Mouse (Mus musculus) central nervous system, embryonic 14 days (tissue): ENCODE measurements around the gene Mpp5. TPM values are rescaled to one million over a fixed set of nuclear protein-coding genes. Genes with fewer than 3 reads are reported as not detected.

ENCODE experiments used
- polyA plus RNA-seq: library from polyadenylated mRNA; depleted of rRNA; stranded (reverse); fragments of >200 nt; gene quantifications from 2 replicates; pipeline ENCODE4 v1.2.3, GENCODE M21; 2012; rRNA removed

The Mpp5 gene
- 7.5 and 7.8 TPM in 2 replicates for polyA plus RNA-seq

DNA sequence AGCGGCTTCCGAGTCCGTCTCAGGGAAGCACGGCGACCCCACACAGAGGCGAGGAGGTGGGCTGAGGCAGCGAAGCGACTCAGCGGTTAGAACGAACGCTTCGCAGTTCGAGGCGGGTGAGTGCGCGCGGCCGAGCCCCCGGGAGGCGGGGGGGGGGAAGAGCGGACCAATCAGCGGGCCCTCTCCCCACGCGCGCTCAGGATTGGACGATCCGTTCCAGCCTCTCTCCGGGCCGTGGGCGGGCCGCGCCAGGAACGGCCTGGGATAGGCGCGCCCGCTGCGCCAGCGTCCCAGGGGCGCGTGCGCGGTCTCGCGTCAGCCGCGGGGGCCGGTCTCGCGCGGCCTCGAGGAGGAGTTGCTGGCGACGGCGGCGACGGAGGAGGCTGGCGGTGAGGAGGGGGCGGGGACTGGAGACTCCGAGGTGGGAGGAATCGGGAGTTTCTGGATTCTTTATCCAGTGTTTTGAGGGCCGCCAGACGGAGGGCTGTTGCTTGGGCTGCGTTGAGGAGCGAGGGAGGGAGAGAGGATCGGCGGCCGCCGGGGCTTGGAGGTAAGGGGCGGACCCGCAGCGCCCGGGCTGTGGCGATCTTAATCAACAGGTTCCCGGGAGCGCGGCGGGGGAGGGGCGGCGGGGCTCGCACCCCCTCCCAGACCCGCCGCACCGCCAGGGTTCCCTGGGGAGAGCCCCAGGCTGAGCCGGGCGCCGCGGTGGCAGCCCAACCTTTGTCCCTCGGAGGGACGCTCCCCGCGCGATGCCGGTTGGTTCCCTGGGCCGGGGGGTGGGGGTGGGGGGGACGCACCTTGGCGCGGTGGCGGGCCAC is at the start of gene Mpp5:
Mpp5 (plus strand) TSS at position 351 of the 821 bp plus-strand sequence.

GRCm38 (mm10) chr12:78861496-78862253 is 113.0 kb downstream of the Mpp5 start, which contains the start of the genes Atp6v1d and Eif2s1:
Gene Atp6v1d (minus strand): TSS chr12:78861638.
Gene Eif2s1 (plus strand): TSS chr12:78861819.

Other genes starting within 250 kb of the Mpp5 start
- gene Fam71d, start 57.4 kb upstream of the Mpp5 start, polyA plus RNA-seq: 0.36 TPM in 2 replicates
- 68.9 and 75.9 TPM in 2 replicates for gene Atp6v1d, start 112.7 kb downstream of the Mpp5 start, polyA plus RNA-seq
- gene Eif2s1, start 112.9 kb downstream of the Mpp5 start, polyA plus RNA-seq: 50.4 and 57.5 TPM in 2 replicates
- gene Plek2, start 158.1 kb downstream of the Mpp5 start, polyA plus RNA-seq: 0.41 and 0.85 TPM in 2 replicates